Mouse (Mus musculus): ENCODE measurements at regions not wholly inside any gene's neighbourhood (a gene's known extent, or its start where the extent isn't known, plus 50 kb on each side); places are given as distances from the start of the nearest gene placed in this dataset.
A peak's percentile ranks its signal among the peaks of the same experiment; 100 is the strongest.

- no peak overlapping the region for H3K4me3 ChIP-seq (ENCODE audit: low read depth, low read length)
- H3K4me1 ChIP-seq (ENCODE audit: control insufficient read depth, insufficient read depth, low read length): peaks cover 3% of the 10 kb centered on the region; the same call in 1 of the 2 replicates
- peak overlapping the region; percentile 12; the same call in 1 of the 2 replicates for H3K27ac ChIP-seq (ENCODE audit: low read depth, low read length)
- ATAC-seq (ENCODE audit: low read depth): peak; percentile 80
- no peak overlapping the region for H3K9ac ChIP-seq (replicated peaks; ENCODE audit: low read depth, low read length)
- no peaks in the 10 kb centered on the region for H3K36me3 ChIP-seq (ENCODE audit: control insufficient read depth, insufficient read depth, low read length)
- H3K27me3 ChIP-seq (ENCODE audit: control insufficient read depth, insufficient read depth, low read length): no peaks in the 10 kb centered on the region
- H3K9me3 ChIP-seq (ENCODE audit: control insufficient read depth, low read length): no peaks in the 10 kb centered on the region
- WGBS: 41% methylated on average over 15 of the region's 15 CpGs
- no peak overlapping the region for H3K4me2 ChIP-seq (ENCODE audit: low read depth, low read length)
Measured at GRCm38 (mm10) chr3:63582717-63583696, 99.3 kb upstream of the Gm34302 start.

GRCm38 (mm10) chr3:63582180-63582579, 98.5 kb upstream of the Gm34302 start:
- no peak overlapping the region for H3K4me3 ChIP-seq (ENCODE audit: low read depth, low read length)
- no peaks in the 10 kb centered on the region for H3K36me3 ChIP-seq (ENCODE audit: control insufficient read depth, insufficient read depth, low read length)
- H3K9ac ChIP-seq (replicated peaks; ENCODE audit: low read depth, low read length): no peak overlapping the region
- WGBS: 45% methylated on average over 6 of the region's 6 CpGs
- no peak overlapping the region for H3K4me2 ChIP-seq (ENCODE audit: low read depth, low read length)
- no peak for ATAC-seq (ENCODE audit: low read depth)
- no peaks in the 10 kb centered on the region for H3K9me3 ChIP-seq (ENCODE audit: control insufficient read depth, low read length)
- no peak overlapping the region for H3K27ac ChIP-seq (ENCODE audit: low read depth, low read length)
- no peaks in the 10 kb centered on the region for H3K27me3 ChIP-seq (ENCODE audit: control insufficient read depth, insufficient read depth, low read length)
- H3K4me1 ChIP-seq (ENCODE audit: control insufficient read depth, insufficient read depth, low read length): peaks cover 3% of the 10 kb centered on the region; the same call in 1 of the 2 replicates

DNA sequence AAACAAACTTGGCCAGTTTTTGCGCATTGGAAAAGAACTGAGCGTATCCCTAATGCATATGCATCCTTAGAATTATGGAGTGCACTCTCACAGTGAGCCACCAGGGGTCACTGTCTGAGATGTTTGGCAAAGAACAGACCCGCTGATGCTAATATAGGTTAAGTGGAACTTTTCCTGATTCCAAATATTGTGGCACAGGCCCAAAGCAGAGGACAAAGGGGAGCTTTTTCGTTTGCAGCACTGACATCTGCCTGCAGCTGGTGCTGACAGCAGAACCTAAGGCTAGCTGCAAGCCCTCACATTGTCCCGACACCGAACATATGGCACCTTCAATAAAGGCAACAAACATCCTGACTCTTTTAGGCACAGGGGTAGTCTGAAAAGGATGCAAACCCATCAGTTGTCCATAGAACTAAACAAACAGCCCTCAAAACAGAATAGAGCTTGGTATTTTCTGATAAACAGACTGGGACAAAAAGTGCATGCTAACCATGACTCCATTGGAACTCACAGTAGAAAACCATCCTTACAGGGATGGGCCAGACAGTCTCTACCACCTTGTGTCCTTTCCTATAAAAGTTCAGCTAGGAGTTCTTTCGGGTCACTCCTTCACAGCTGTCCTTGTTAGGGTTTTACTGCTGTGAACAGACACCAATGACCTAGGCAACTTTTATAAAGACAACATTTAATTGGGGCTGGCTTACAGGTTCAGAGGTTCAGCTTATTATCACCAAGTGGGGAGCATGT, 87.1 kb upstream of the Gm34302 start:
- ATAC-seq (ENCODE audit: low read depth): peak; percentile 87
- H3K36me3 ChIP-seq (ENCODE audit: control insufficient read depth, insufficient read depth, low read length): no peaks in the 10 kb centered on the region
- no peak overlapping the region for H3K4me2 ChIP-seq (ENCODE audit: low read depth, low read length)
- no peak overlapping the region for H3K4me3 ChIP-seq (ENCODE audit: low read depth, low read length)
- 45% methylated on average over 7 of the region's 7 CpGs for WGBS
- no peak overlapping the region for H3K27ac ChIP-seq (ENCODE audit: low read depth, low read length)
- no peaks in the 10 kb centered on the region for H3K4me1 ChIP-seq (ENCODE audit: control insufficient read depth, insufficient read depth, low read length)
- H3K9me3 ChIP-seq (ENCODE audit: control insufficient read depth, low read length): no peaks in the 10 kb centered on the region
- H3K9ac ChIP-seq (replicated peaks; ENCODE audit: low read depth, low read length): no peak overlapping the region
- no peaks in the 10 kb centered on the region for H3K27me3 ChIP-seq (ENCODE audit: control insufficient read depth, insufficient read depth, low read length)

DNA sequence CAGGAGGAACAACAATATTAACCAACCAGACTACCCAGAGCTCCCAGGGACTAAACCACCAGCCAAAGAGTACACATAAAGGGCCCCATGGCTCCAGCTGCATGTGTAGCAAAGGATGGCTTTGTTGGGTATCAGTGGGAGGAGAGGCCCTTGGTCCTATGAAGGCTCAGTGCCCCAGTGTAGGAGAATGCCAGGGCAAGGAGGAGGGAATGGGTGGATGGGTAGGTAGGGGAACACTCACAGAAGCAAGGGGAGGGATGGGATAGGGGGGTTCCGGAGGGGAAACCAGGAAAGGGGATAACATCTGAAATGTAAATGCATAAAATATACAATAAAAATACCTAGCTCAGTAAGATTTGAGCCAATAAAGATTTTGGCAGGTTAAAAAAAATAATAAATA, 86.4 kb upstream of the Gm34302 start:
- Histone ChIP-seq H3K9ac (replicated peaks; ENCODE audit: low read depth, low read length) (no peak overlapping the region), H3K27me3 (ENCODE audit: control insufficient read depth, insufficient read depth, low read length) (no peaks in the 10 kb centered on the region), H3K4me1 (ENCODE audit: control insufficient read depth, insufficient read depth, low read length) (no peaks in the 10 kb centered on the region), H3K4me3 (ENCODE audit: low read depth, low read length) (no peak overlapping the region), H3K27ac (ENCODE audit: low read depth, low read length) (no peak overlapping the region), H3K9me3 (ENCODE audit: control insufficient read depth, low read length) (no peaks in the 10 kb centered on the region), H3K4me2 (ENCODE audit: low read depth, low read length) (no peak overlapping the region), H3K36me3 (ENCODE audit: control insufficient read depth, insufficient read depth, low read length) (no peaks in the 10 kb centered on the region)
- WGBS: 86% methylated on average over 1 of the region's 1 CpGs
- ATAC-seq (ENCODE audit: low read depth): peak; percentile 62; the same call in 1 of the 2 replicates

DNA sequence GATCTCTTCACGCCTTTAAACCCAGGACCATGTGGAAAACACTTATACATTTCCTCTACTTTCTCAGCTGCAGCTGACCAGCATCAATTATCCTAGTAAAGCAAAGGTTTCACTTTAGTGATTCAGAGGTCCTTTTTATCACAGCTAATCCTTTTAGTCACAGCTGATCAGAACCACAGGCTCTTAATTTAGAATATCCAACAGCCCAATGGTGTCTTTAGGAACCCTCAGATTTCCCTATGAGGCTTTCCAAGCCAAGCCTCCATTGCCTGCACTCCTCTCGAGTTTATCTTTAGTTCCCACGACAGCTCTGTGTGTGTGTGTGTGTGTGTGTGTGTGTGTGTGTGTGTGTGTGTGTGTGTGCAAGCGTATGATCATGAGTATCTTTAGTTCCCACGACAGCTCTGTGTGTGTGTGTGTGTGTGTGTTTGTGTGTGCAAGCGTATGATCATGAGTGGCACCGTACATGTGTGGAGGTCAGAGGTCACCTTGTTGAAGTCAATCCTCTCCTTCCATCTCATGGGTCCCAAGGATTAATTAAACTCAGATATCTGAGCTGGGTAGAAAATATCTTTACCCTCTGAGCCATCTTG, 85.4 kb upstream of the Gm34302 start:
- H3K27me3 ChIP-seq (ENCODE audit: control insufficient read depth, insufficient read depth, low read length): no peaks in the 10 kb centered on the region
- H3K36me3 ChIP-seq (ENCODE audit: control insufficient read depth, insufficient read depth, low read length): no peaks in the 10 kb centered on the region
- no peaks in the 10 kb centered on the region for H3K9me3 ChIP-seq (ENCODE audit: control insufficient read depth, low read length)
- no peak for ATAC-seq (ENCODE audit: low read depth)
- H3K4me3 ChIP-seq (ENCODE audit: low read depth, low read length): no peak overlapping the region
- H3K27ac ChIP-seq (ENCODE audit: low read depth, low read length): no peak overlapping the region
- no peaks in the 10 kb centered on the region for H3K4me1 ChIP-seq (ENCODE audit: control insufficient read depth, insufficient read depth, low read length)
- no peak overlapping the region for H3K4me2 ChIP-seq (ENCODE audit: low read depth, low read length)
- 56% methylated on average over 7 of the region's 7 CpGs for WGBS
- H3K9ac ChIP-seq (replicated peaks; ENCODE audit: low read depth, low read length): no peak overlapping the region

DNA sequence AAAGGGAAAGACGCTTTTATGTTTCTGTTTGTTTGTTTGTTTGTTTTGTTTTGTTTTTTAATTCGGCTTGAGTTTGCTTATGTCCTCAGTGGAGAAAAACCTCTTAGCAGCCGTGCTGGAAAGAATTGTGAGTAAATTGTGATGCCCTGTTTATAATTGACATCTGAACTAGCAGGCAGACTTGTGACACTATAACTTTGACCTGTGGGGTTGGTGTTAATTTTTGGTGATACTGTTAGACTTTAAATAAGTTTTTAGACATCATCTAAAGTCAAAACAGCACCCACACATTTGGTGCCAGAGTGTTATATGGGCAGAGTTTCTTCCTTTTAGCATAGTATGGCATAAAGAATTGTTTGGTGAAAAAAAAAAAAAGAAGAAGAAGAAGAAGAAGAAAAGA, 84.0 kb upstream of the Gm34302 start:
- Histone ChIP-seq H3K9me3 (ENCODE audit: control insufficient read depth, low read length) (no peaks in the 10 kb centered on the region), H3K36me3 (ENCODE audit: control insufficient read depth, insufficient read depth, low read length) (no peaks in the 10 kb centered on the region), H3K27ac (ENCODE audit: low read depth, low read length) (no peak overlapping the region), H3K27me3 (ENCODE audit: control insufficient read depth, insufficient read depth, low read length) (no peaks in the 10 kb centered on the region), H3K9ac (replicated peaks; ENCODE audit: low read depth, low read length) (no peak overlapping the region), H3K4me3 (ENCODE audit: low read depth, low read length) (no peak overlapping the region), H3K4me2 (ENCODE audit: low read depth, low read length) (no peak overlapping the region), H3K4me1 (ENCODE audit: control insufficient read depth, insufficient read depth, low read length) (no peaks in the 10 kb centered on the region)
- ATAC-seq (ENCODE audit: low read depth): no peak
- WGBS: 92% methylated on average over 3 of the region's 3 CpGs

GRCm38 (mm10) chr3:63563057-63563456, 79.4 kb upstream of the Gm34302 start:
- H3K9me3 ChIP-seq (ENCODE audit: control insufficient read depth, low read length): no peaks in the 10 kb centered on the region
- no peak for ATAC-seq (ENCODE audit: low read depth)
- no peaks in the 10 kb centered on the region for H3K36me3 ChIP-seq (ENCODE audit: control insufficient read depth, insufficient read depth, low read length)
- H3K4me1 ChIP-seq (ENCODE audit: control insufficient read depth, insufficient read depth, low read length): no peaks in the 10 kb centered on the region
- H3K27me3 ChIP-seq (ENCODE audit: control insufficient read depth, insufficient read depth, low read length): no peaks in the 10 kb centered on the region
- H3K9ac ChIP-seq (replicated peaks; ENCODE audit: low read depth, low read length): no peak overlapping the region
- H3K4me3 ChIP-seq (ENCODE audit: low read depth, low read length): no peak overlapping the region
- H3K27ac ChIP-seq (ENCODE audit: low read depth, low read length): no peak overlapping the region
- 64% methylated on average over 1 of the region's 1 CpGs for WGBS
- no peak overlapping the region for H3K4me2 ChIP-seq (ENCODE audit: low read depth, low read length)

GRCm38 (mm10) chr3:63562532-63562931, 78.9 kb upstream of the Gm34302 start:
- no peaks in the 10 kb centered on the region for H3K36me3 ChIP-seq (ENCODE audit: control insufficient read depth, insufficient read depth, low read length)
- no peak for ATAC-seq (ENCODE audit: low read depth)

DNA sequence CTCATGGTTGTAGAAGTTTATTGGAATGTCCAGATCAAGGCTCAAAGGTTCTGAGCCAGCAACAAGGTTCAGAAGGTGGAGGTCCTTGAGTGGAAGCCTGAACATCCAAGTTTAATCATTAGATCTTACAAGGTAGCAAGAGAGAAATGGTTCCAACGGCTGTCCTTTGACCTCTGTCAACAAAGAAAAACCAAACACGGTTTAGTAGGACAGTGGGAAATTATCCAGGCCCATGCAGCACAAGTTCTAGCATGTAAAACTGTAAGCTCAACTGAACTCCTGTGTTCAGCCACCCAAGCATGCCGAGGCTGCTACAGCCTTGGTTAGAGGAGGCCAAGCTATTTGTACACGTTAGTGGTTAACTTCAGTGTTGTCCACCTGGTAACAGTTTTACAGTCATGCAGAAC, 77.1 kb upstream of the Gm34302 start:
- no peaks in the 10 kb centered on the region for H3K9me3 ChIP-seq (ENCODE audit: control insufficient read depth, low read length)
- H3K4me2 ChIP-seq (ENCODE audit: low read depth, low read length): no peak overlapping the region
- H3K36me3 ChIP-seq (ENCODE audit: control insufficient read depth, insufficient read depth, low read length): no peaks in the 10 kb centered on the region
- ATAC-seq (ENCODE audit: low read depth): no peak
- no peak overlapping the region for H3K9ac ChIP-seq (replicated peaks; ENCODE audit: low read depth, low read length)
- no peak overlapping the region for H3K27ac ChIP-seq (ENCODE audit: low read depth, low read length)
- H3K4me1 ChIP-seq (ENCODE audit: control insufficient read depth, insufficient read depth, low read length): no peaks in the 10 kb centered on the region
- 84% methylated on average over 4 of the region's 4 CpGs for WGBS
- no peak overlapping the region for H3K4me3 ChIP-seq (ENCODE audit: low read depth, low read length)
- H3K27me3 ChIP-seq (ENCODE audit: control insufficient read depth, insufficient read depth, low read length): no peaks in the 10 kb centered on the region

More at GRCm38 (mm10) chr3:63562532-63562931, 78.9 kb upstream of the Gm34302 start:
- Histone ChIP-seq H3K9me3 (ENCODE audit: control insufficient read depth, low read length) (no peaks in the 10 kb centered on the region), H3K4me3 (ENCODE audit: low read depth, low read length) (no peak overlapping the region), H3K4me1 (ENCODE audit: control insufficient read depth, insufficient read depth, low read length) (no peaks in the 10 kb centered on the region), H3K27ac (ENCODE audit: low read depth, low read length) (no peak overlapping the region), H3K4me2 (ENCODE audit: low read depth, low read length) (no peak overlapping the region), H3K9ac (replicated peaks; ENCODE audit: low read depth, low read length) (no peak overlapping the region), H3K27me3 (ENCODE audit: control insufficient read depth, insufficient read depth, low read length) (no peaks in the 10 kb centered on the region)

All from neural tube, embryonic 14.5 days (tissue).